Mouse (Mus musculus) cerebellum, adult 11-12 months (tissue): ENCODE measurements around the gene Nup214.

ENCODE experiments used
- DNase-seq: peaks from one replicate; pipeline ENCODE4 v3.0.0; 2022

Gene Nup214

GRCm38 (mm10) chr2:32077744-32078143 is 103.5 kb downstream of the Nup214 start:
- no peak for DNase-seq

- DNase-seq, result no peak
Measured at GRCm38 (mm10) chr2:32078522-32078921, 104.3 kb downstream of the Nup214 start.

GRCm38 (mm10) chr2:32079191-32079725 is 105.0 kb downstream of the Nup214 start:
- no peak for DNase-seq

- no peak for DNase-seq
Measured at GRCm38 (mm10) chr2:32080681-32081080, 106.4 kb downstream of the Nup214 start.

GRCm38 (mm10) chr2:32081296-32081929 is 107.2 kb downstream of the Nup214 start:
- no peak for DNase-seq

- DNase-seq, result no peak
Measured at GRCm38 (mm10) chr2:32082229-32082628, 108.0 kb downstream of the Nup214 start.

GRCm38 (mm10) chr2:32083159-32084011 is 109.1 kb downstream of the Nup214 start:
- no peak for DNase-seq

GRCm38 (mm10) chr2:32084111-32084871 is 110.1 kb downstream of the Nup214 start, which contains the start of gene Fam78a:
TSS of gene Fam78a (minus strand) at chr2:32084857.
- DNase-seq, result no peak

GRCm38 (mm10) chr2:32084872-32085199 is 110.6 kb downstream of the Nup214 start:
- DNase-seq, result no peak

- DNase-seq, result no peak
Measured at GRCm38 (mm10) chr2:32085231-32085630, 111.0 kb downstream of the Nup214 start.

- DNase-seq, result no peak
Measured at GRCm38 (mm10) chr2:32087606-32088005, 113.4 kb downstream of the Nup214 start.

GRCm38 (mm10) chr2:32088372-32088981 is 114.2 kb downstream of the Nup214 start:
- no peak for DNase-seq

- no peak for DNase-seq
Measured at GRCm38 (mm10) chr2:32089606-32090005, 115.4 kb downstream of the Nup214 start.

- no peak for DNase-seq
Measured at GRCm38 (mm10) chr2:32090145-32090544, 115.9 kb downstream of the Nup214 start.

- no peak for DNase-seq
Measured at GRCm38 (mm10) chr2:32091956-32092355, 117.7 kb downstream of the Nup214 start.

GRCm38 (mm10) chr2:32094001-32094707 is 119.9 kb downstream of the Nup214 start:
- DNase-seq, result no peak

- peak; percentile 84 for DNase-seq
Measured at GRCm38 (mm10) chr2:32095351-32096121, 121.3 kb downstream of the Nup214 start, which contains the start of gene Plpp7. TSS of gene Plpp7 (plus strand) at chr2:32095528.

- DNase-seq, result peak; percentile 80
Measured at GRCm38 (mm10) chr2:32096122-32096420, 121.8 kb downstream of the Nup214 start.

- DNase-seq, result no peak
Measured at GRCm38 (mm10) chr2:32102944-32103343, 128.7 kb downstream of the Nup214 start.

GRCm38 (mm10) chr2:32103557-32103956 is 129.3 kb downstream of the Nup214 start:
- DNase-seq, result no peak
